Mouse (Mus musculus) thymus, adult 2 months (tissue): ENCODE measurements at regions not wholly inside any gene's neighbourhood (a gene's known extent, or its start where the extent isn't known, plus 50 kb on each side); places are given as distances from the start of the nearest gene placed in this dataset.

Experiments
- DNase-seq: peaks from one replicate; pipeline ENCODE4 v3.0.0; 2021
- H3K27ac ChIP-seq: fragments of 200-500 bp; 2 replicates; pipeline ENCODE4 v1.5.1; 2012; ENCODE audit warnings: low read length, control low read depth; ENCODE audit not compliant: control insufficient read depth, insufficient read depth
- H3K27me3 ChIP-seq: fragments of 200-500 bp; 2 replicates; pipeline ENCODE4 v1.6.1; 2012; ENCODE audit warnings: mild to moderate bottlenecking, low read length, moderate library complexity, mixed read lengths; ENCODE audit not compliant: control insufficient read depth, insufficient read depth
- H3K36me3 ChIP-seq: fragments of 200-500 bp; 2 replicates; pipeline ENCODE4 v1.6.1; 2012; ENCODE audit warnings: mild to moderate bottlenecking, low read length, moderate library complexity; ENCODE audit not compliant: control insufficient read depth, insufficient read depth
- H3K4me1 ChIP-seq: fragments of 200-500 bp; replicated peaks from 2 replicates; pipeline ENCODE4 v1.6.1; 2012; ENCODE audit warnings: low read length; ENCODE audit not compliant: control insufficient read depth, insufficient read depth
- H3K4me3 ChIP-seq: fragments of 200-500 bp; 2 replicates; pipeline ENCODE4 v1.5.1; 2012; ENCODE audit warnings: mild to moderate bottlenecking, low read length, control low read depth, moderate library complexity; ENCODE audit not compliant: control insufficient read depth, insufficient read depth
- CTCF ChIP-seq: fragments of 200-500 bp; IDR thresholded peaks from 2 replicates; pipeline ENCODE4 v1.5.1; 2012; ENCODE audit warnings: mild to moderate bottlenecking, control low read depth, low read length, moderate library complexity, borderline replicate concordance; ENCODE audit not compliant: control insufficient read depth, poor library complexity, insufficient read depth; ENCODE audit errors: extremely low read depth
- POLR2A ChIP-seq: fragments of 200-500 bp; IDR thresholded peaks from 2 replicates; pipeline ENCODE4 v1.6.1; 2012; ENCODE audit warnings: mild to moderate bottlenecking, low read length, control low read depth, moderate library complexity; ENCODE audit not compliant: control insufficient read depth, poor library complexity, insufficient read depth; ENCODE audit errors: extremely low read depth
- WGBS: fragments of 180-500 bp; shearing (Covaris S2); methylation state at CpG from one replicate; pipeline ENCODE4 v1.1.7; 2018; 5-methylcytosine and 5-hydroxymethylcytosine counted together

DNA sequence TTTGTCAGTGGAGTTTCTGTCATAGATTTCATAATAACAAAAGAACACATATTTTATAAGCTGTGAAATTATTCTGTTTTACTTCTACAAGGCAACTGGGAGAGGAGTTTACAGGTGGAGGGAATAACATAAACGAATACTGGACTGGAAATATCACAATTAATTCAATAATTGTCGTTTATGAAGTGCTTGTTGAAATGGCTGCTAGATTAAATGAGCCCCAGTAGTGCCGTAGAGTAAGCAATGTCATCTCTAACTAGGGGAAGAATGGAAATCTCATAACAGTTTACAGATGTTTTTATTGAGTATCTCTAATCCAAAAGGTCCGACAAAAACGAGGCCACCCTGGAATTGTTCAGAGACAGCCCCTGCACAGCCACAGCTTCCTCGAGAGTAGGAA is 644.6 kb upstream of the Map3k7 start:
- no peaks in the 10 kb centered on the region for H3K4me1 ChIP-seq
- no peak for TF ChIP-seq POLR2A
- TF ChIP-seq CTCF = no peak
- H3K4me3 ChIP-seq = no peak overlapping the region
- no peaks in the 10 kb centered on the region for H3K36me3 ChIP-seq
- H3K27ac ChIP-seq = no peak overlapping the region
- no peaks in the 10 kb centered on the region for H3K27me3 ChIP-seq
- WGBS = 80% methylated on average over 6 of the region's 6 CpGs
- DNase-seq = no peak

DNA sequence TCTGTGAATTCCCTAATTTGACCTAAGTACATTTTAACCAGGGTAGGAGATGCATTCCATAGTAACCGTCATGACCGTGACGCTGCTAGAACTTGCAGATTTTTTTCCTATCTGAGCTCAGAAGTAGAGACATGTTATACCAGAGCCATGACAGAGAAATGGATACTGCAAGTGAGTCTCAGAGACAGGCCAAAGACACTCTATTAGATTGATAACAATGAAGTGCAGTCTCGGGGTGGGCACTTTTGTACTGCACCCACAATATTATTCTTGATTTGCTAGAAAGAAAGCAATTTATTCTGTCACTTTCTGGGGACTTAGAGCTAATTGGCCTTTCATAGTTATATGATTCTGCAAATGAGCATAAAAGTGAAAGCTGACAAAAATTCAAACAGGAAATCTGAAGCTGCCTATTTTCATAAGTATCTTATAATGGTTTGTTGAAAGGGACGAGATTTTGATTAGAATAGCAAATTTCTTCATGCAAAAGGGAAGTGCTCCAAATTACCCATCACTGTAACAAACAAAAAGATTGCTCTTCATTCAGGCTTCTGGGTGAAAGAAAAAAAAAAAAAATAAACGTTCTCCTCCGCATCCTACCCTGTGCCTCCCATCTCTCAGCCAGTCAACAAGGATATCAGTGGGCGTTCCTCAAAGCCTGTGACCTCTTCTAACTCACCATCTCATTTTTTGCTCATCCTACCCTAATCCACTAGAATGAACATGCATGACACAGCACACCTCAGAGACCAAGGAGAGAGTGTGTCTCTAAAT is 643.0 kb upstream of the Map3k7 start:
- no peak overlapping the region for H3K4me3 ChIP-seq
- no peak overlapping the region for H3K27ac ChIP-seq
- TF ChIP-seq POLR2A = no peak
- TF ChIP-seq CTCF = no peak
- WGBS = 86% methylated on average over 8 of the region's 8 CpGs
- H3K27me3 ChIP-seq = no peaks in the 10 kb centered on the region
- H3K4me1 ChIP-seq = no peaks in the 10 kb centered on the region
- no peak for DNase-seq
- H3K36me3 ChIP-seq = no peaks in the 10 kb centered on the region

DNA sequence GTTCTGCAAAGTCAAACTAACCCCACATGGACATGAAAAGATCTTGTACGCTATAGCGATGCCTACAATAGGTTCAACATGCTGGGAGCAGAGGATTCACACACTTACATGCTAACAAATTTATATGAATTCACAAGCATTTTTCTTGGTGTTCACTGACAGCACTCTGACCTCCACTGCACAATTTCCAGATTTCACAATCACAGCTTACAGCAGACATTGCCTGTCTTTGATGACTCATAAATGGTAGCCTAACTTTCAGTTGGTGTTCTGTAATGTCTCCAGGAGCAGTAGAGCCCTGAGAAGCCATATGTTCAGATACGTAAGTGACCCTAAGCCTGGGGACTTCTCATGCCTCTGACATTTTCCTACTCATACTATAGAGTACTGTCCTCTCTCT is 640.1 kb upstream of the Map3k7 start:
- Histone ChIP-seq H3K27me3 (no peaks in the 10 kb centered on the region), H3K27ac (no peak overlapping the region), H3K4me3 (no peak overlapping the region), H3K36me3 (no peaks in the 10 kb centered on the region), H3K4me1 (no peaks in the 10 kb centered on the region)
- TF ChIP-seq CTCF (no peak), POLR2A (no peak)
- WGBS = 96% methylated on average over 3 of the region's 3 CpGs
- DNase-seq = no peak

DNA sequence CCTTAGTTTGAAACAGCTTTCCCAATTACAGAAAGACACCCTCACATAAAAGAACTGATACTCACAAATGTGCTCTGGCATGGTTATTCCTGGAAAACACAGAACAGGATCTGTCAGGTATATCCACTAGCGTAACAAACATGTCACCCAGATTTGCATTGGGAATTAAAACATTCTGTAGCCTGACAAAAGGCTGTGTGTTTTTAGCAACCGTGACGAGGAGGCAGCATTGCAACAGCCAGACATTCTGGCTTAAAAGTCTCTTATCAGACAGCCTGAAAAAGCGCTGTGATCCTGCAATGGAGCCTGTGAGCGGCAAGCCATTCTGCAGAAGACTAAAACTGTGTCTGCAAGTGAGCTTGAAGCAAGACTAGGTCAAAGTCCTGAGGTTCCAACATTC is 635.1 kb upstream of the Map3k7 start:
- no peaks in the 10 kb centered on the region for H3K36me3 ChIP-seq
- no peaks in the 10 kb centered on the region for H3K27me3 ChIP-seq
- no peak overlapping the region for H3K27ac ChIP-seq
- WGBS = 92% methylated on average over 5 of the region's 5 CpGs
- no peak for DNase-seq
- no peak overlapping the region for H3K4me3 ChIP-seq
- no peaks in the 10 kb centered on the region for H3K4me1 ChIP-seq
- no peak for TF ChIP-seq CTCF
- no peak for TF ChIP-seq POLR2A

DNA sequence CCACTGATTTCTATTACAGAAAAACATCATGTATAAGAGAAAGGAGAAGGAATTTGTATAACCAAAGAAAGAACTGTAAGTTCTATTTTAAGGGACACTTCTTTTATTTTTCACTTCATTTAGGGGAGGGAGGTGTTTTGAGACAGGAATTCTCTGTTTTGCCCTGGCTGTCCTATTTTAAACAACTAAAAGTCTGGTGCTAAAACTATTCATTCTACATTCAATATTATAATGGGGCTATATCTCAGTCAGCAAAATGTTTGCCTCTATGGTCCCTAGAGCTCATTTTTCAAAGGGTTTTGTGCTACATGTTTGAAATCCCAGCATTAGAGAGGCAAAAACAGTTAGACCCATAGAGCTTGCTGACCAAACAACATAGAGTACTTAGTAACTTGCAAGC is 632.8 kb upstream of the Map3k7 start:
- no peaks in the 10 kb centered on the region for H3K4me1 ChIP-seq
- H3K4me3 ChIP-seq = no peak overlapping the region
- TF ChIP-seq POLR2A (no peak), CTCF (no peak)
- H3K36me3 ChIP-seq = no peaks in the 10 kb centered on the region
- no peak overlapping the region for H3K27ac ChIP-seq
- H3K27me3 ChIP-seq = no peaks in the 10 kb centered on the region
- no peak for DNase-seq

DNA sequence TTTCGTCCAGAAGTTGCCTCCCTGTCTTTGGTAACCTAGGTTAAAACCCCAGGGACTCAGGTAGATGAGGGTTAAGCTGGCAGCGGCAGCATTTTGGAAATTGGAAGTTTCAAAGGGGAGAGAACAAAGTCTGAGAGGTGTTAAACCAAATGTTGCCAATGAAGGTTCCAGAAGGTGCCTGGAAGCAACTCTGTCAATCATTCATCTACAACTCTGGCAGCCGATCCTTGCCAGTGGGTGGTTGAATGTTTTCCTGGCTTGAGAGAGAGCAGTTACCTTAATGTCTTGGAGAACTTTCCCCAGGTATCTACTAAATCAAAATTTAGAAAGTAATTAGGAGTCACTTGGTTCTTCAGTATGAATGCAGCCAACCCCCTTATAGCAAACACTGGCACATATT is 628.2 kb upstream of the Map3k7 start:
- TF ChIP-seq POLR2A (no peak), CTCF (no peak)
- no peak for DNase-seq
- 88% methylated on average over 3 of the region's 3 CpGs for WGBS
- Histone ChIP-seq H3K36me3 (no peaks in the 10 kb centered on the region), H3K27ac (no peak overlapping the region), H3K27me3 (no peaks in the 10 kb centered on the region), H3K4me1 (no peaks in the 10 kb centered on the region), H3K4me3 (no peak overlapping the region)

DNA sequence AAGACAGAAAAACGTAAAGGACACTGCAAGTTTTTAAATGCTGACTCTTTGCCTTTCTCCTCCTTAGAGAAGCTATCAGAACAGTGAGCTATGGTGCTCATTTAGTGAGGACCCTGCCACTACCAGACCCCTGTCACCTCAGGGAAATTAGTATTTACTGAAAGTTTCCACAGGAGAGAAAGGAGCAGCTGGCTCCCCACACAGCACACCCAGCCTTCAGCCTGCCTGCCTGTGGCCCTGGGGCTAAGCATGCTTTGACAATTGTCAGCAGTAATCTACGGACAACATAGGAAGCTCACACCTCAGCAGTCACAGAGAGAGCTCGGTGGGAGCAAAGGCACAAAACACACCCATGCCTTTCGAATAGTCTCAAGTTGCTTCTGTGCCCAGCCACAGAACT is 625.9 kb upstream of the Map3k7 start:
- DNase-seq = no peak
- 81% methylated on average over 4 of the region's 4 CpGs for WGBS
- no peaks in the 10 kb centered on the region for H3K27me3 ChIP-seq
- H3K4me1 ChIP-seq = no peaks in the 10 kb centered on the region
- no peak for TF ChIP-seq CTCF
- no peak for TF ChIP-seq POLR2A
- H3K27ac ChIP-seq = no peak overlapping the region
- no peaks in the 10 kb centered on the region for H3K36me3 ChIP-seq
- no peak overlapping the region for H3K4me3 ChIP-seq
